Mouse (Mus musculus): Measurements from ENCODE around the gene Lrrc18.

Gene Lrrc18

DNA sequence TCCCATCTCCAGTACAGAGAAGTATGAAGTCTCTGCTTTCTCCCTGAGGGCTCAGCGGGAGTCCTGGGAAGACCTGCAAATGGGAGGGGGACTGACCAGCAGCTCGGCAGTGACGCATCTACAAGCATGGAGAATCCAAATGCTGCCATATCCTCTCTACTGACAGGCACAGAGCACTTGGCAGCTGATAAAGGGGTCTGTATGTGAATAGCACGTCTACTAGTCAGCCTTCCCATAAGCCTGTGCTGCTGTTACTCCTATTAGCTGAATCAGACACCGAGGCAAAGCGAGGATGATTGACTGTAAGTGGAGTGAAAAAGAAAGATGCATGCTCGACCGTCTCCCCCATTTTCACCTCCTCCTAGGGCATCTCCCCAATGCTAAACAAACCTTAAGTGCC is 62.3 kb downstream of the Lrrc18 start:
- DNase-seq (ENCODE audit: low spot score) = no peak

DNA sequence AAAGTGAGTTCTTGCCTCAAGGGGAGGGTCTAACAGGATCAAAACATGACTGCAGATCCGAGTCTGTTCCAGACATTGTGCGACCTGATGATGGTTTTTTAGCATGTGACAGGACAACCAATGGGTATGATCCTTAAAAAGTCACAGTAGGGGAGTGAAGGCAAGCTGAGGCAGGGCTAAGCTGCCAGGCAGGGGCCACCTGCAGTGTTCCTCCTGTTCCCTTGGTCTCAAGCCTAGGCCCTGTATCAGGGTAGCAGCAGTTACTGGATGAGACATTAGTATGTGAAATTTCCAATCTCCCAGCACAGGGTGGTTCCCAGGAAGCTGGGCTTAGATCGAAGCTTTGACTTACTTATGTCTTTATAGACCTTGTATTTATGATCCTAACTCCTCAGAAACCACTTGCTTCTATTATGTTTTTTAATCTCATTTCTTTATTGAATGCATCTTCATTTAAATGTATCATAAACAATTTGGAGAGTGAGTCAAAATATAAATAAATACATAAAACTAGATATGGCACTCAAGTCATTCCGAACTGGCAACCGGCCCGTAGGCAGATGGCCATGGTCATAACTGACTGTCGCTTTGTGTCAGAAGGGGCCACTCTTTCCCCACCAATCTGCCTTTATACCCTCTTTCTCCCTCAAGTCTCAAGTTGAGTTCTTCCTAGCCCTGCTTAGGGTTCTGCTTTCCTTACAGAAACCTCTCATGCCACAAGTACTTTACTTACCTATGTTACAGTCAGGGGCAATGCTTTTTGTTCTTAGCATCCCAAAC is 67.9 kb downstream of the Lrrc18 start:
- DNase-seq (ENCODE audit: low spot score) = no peak

DNA sequence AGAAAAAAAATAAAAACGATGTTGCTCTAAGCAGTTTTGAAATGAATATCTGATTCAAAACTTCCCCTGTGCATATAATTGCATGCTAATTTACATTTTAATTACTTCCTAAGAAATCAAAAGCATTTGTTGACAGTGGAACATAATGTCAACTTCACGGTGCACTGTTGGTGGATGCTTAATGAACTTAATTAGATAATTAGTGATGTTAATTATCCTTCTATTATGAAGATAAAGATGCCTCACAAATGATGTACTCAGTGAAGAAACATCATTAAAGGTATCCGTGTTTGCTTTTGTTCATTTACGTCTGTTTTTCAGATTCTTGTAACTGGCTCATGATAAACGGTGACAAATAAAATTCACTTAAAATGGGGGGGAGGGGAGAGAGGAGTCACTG is 71.8 kb downstream of the Lrrc18 start:
- no peak for DNase-seq (ENCODE audit: low spot score)

Data from T-cell, adult 2 months (primary cell).